Mouse (Mus musculus) liver, embryonic 12.5 days (tissue): ENCODE measurements around the gene Emilin2. TPM values are rescaled to one million over a fixed set of nuclear protein-coding genes. Genes with fewer than 3 reads are reported as not detected.

Experiments
- ATAC-seq: fragments of 200-750 bp; cut with Nextera tagmentation; 2 replicates; pipeline ENCODE4 v1.8.0; 2017; ENCODE audit warnings: moderate number of reproducible peaks, mild to moderate bottlenecking, moderate library complexity
- H3K27ac ChIP-seq: fragments of 300-500 bp; sonication (generic); 2 replicates; pipeline ENCODE4 v1.5.1; 2016; ENCODE audit warnings: mild to moderate bottlenecking
- H3K27me3 ChIP-seq: fragments of 300-500 bp; sonication (generic); replicated peaks from 2 replicates; pipeline ENCODE4 v1.6.1; 2016; ENCODE audit warnings: mild to moderate bottlenecking, moderate library complexity
- H3K36me3 ChIP-seq: fragments of 300-500 bp; sonication (generic); 2 replicates; pipeline ENCODE4 v1.6.1; 2016; ENCODE audit warnings: mild to moderate bottlenecking, moderate library complexity
- H3K4me1 ChIP-seq: fragments of 300-500 bp; sonication (generic); 2 replicates; pipeline ENCODE4 v1.6.1; 2016
- H3K4me2 ChIP-seq: fragments of 300-500 bp; sonication (generic); 2 replicates; pipeline ENCODE4 v1.6.1; 2016; ENCODE audit warnings: mild to moderate bottlenecking, moderate library complexity
- H3K4me3 ChIP-seq: fragments of 300-500 bp; sonication (generic); 2 replicates; pipeline ENCODE4 v1.5.1; 2016; ENCODE audit warnings: mild to moderate bottlenecking, moderate library complexity
- H3K9ac ChIP-seq: fragments of 300-500 bp; sonication (generic); 2 replicates; pipeline ENCODE4 v1.6.1; 2016; ENCODE audit warnings: mild to moderate bottlenecking, moderate library complexity
- H3K9me3 ChIP-seq: fragments of 300-500 bp; sonication (generic); replicated peaks from 2 replicates; pipeline ENCODE4 v1.6.1; 2016; ENCODE audit warnings: mild to moderate bottlenecking, moderate library complexity
- WGBS: fragments of 180-500 bp; shearing (Covaris S2); methylation state at CpG from one replicate; pipeline ENCODE4 v1.1.7; 2016; ENCODE audit not compliant: insufficient replicate concordance; 5-methylcytosine and 5-hydroxymethylcytosine counted together
- polyA plus RNA-seq: library from polyadenylated mRNA; unstranded; fragments of >200 nt; fragmentation: Nextera tagmentation; extraction: Ambion mirVana; gene quantifications from 2 replicates; pipeline ENCODE4 v1.2.1, GENCODE M21; 2016

Emilin2 gene
- polyA plus RNA-seq, 1 experiment from 2014 or later = 28.9 TPM

GRCm38 (mm10) chr17:71245133-71245532 lies 66.6 kb downstream of the Emilin2 start:
- peaks cover 100% of the 10 kb centered on the region for H3K36me3 ChIP-seq

GRCm38 (mm10) chr17:71242666-71243065 lies 69.1 kb downstream of the Emilin2 start:
- Histone ChIP-seq H3K27me3 (no peaks in the 10 kb centered on the region), H3K27ac (no peak overlapping the region), H3K9ac (no peak overlapping the region), H3K4me2 (no peak overlapping the region), H3K4me1 (peaks cover 25% of the 10 kb centered on the region), H3K9me3 (no peaks in the 10 kb centered on the region), H3K4me3 (no peak overlapping the region), H3K36me3 (peaks cover 100% of the 10 kb centered on the region)
- ATAC-seq = no peak
- 92% methylated on average over 7 of the region's 7 CpGs for WGBS

More at GRCm38 (mm10) chr17:71245133-71245532, 66.6 kb downstream of the Emilin2 start:
- Histone ChIP-seq H3K4me1 (peaks cover 9% of the 10 kb centered on the region), H3K9ac (no peak overlapping the region), H3K27ac (no peak overlapping the region), H3K4me3 (no peak overlapping the region), H3K9me3 (no peaks in the 10 kb centered on the region), H3K27me3 (no peaks in the 10 kb centered on the region), H3K4me2 (no peak overlapping the region)
- ATAC-seq = no peak
- WGBS = 96% methylated on average over 15 of the region's 15 CpGs

- Histone ChIP-seq H3K9me3 (no peaks in the 10 kb centered on the region), H3K9ac (no peak overlapping the region), H3K4me2 (no peak overlapping the region), H3K27ac (peak overlapping the region; percentile 32; the same call in 1 of the 2 replicates), H3K4me1 (peaks cover 40% of the 10 kb centered on the region), H3K4me3 (no peak overlapping the region), H3K27me3 (no peaks in the 10 kb centered on the region), H3K36me3 (peaks cover 93% of the 10 kb centered on the region)
- no peak for ATAC-seq
- WGBS = 93% methylated on average over 9 of the region's 9 CpGs
These were observed 71.0 kb downstream of the Emilin2 start for GRCm38 (mm10) chr17:71240811-71241210.

GRCm38 (mm10) chr17:71238494-71238893 lies 73.3 kb downstream of the Emilin2 start:
- Histone ChIP-seq H3K4me1 (peaks cover 61% of the 10 kb centered on the region), H3K9me3 (no peaks in the 10 kb centered on the region), H3K9ac (peak overlapping the region; percentile 37), H3K4me2 (peak overlapping the region; percentile 32; the same call in 1 of the 2 replicates), H3K4me3 (no peak overlapping the region), H3K36me3 (peaks cover 85% of the 10 kb centered on the region), H3K27ac (peak overlapping the region; percentile 100), H3K27me3 (no peaks in the 10 kb centered on the region)
- peak; percentile 48 for ATAC-seq
- 34% methylated on average over 7 of the region's 7 CpGs for WGBS

GRCm38 (mm10) chr17:71235229-71235958 lies 76.4 kb downstream of the Emilin2 start:
- H3K4me3 ChIP-seq = 0 out of 2 replicates have a peak overlapping the region, but pooled peaks have one; percentile 15
- peak; percentile 99 for ATAC-seq
- H3K9ac ChIP-seq = peak overlapping the region; percentile 71

GRCm38 (mm10) chr17:71234041-71234594 lies 77.7 kb downstream of the Emilin2 start:
- H3K27ac ChIP-seq = peak overlapping the region; percentile 84
- H3K9ac ChIP-seq = peak overlapping the region; percentile 30; the same call in 1 of the 2 replicates
- WGBS = 90% methylated on average over 12 of the region's 12 CpGs
- no peaks in the 10 kb centered on the region for H3K27me3 ChIP-seq
- H3K36me3 ChIP-seq = peaks cover 84% of the 10 kb centered on the region
- H3K4me1 ChIP-seq = peaks cover 76% of the 10 kb centered on the region
- no peak overlapping the region for H3K4me2 ChIP-seq
- no peak overlapping the region for H3K4me3 ChIP-seq
- ATAC-seq = no peak
- no peaks in the 10 kb centered on the region for H3K9me3 ChIP-seq

More at GRCm38 (mm10) chr17:71235229-71235958, 76.4 kb downstream of the Emilin2 start:
- Histone ChIP-seq H3K9me3 (no peaks in the 10 kb centered on the region), H3K27me3 (no peaks in the 10 kb centered on the region), H3K27ac (peak overlapping the region; percentile 100), H3K4me2 (peak overlapping the region; percentile 57), H3K4me1 (peaks cover 78% of the 10 kb centered on the region), H3K36me3 (peaks cover 85% of the 10 kb centered on the region)
- WGBS = 30% methylated on average over 12 of the region's 12 CpGs

- Histone ChIP-seq H3K9me3 (no peaks in the 10 kb centered on the region), H3K4me3 (no peak overlapping the region), H3K27ac (peak overlapping the region; percentile 84), H3K4me2 (no peak overlapping the region), H3K4me1 (peaks cover 67% of the 10 kb centered on the region), H3K36me3 (peaks cover 84% of the 10 kb centered on the region), H3K27me3 (no peaks in the 10 kb centered on the region), H3K9ac (no peak overlapping the region)
- no peak for ATAC-seq
- WGBS = 89% methylated on average over 4 of the region's 4 CpGs
These were observed 78.6 kb downstream of the Emilin2 start for GRCm38 (mm10) chr17:71233210-71233609.

GRCm38 (mm10) chr17:71231998-71232397 lies 79.8 kb downstream of the Emilin2 start:
- Histone ChIP-seq H3K27ac (peak overlapping the region; percentile 48; the same call in 1 of the 2 replicates), H3K27me3 (no peaks in the 10 kb centered on the region), H3K4me2 (no peak overlapping the region), H3K4me3 (no peak overlapping the region), H3K9ac (no peak overlapping the region), H3K36me3 (peaks cover 82% of the 10 kb centered on the region), H3K9me3 (no peaks in the 10 kb centered on the region), H3K4me1 (peaks cover 55% of the 10 kb centered on the region)
- WGBS = 82% methylated on average over 2 of the region's 2 CpGs
- ATAC-seq = no peak

GRCm38 (mm10) chr17:71230108-71230709 lies 81.6 kb downstream of the Emilin2 start:
- Histone ChIP-seq H3K27ac (peak overlapping the region; percentile 64), H3K9ac (no peak overlapping the region), H3K36me3 (peaks cover 86% of the 10 kb centered on the region), H3K4me1 (peaks cover 40% of the 10 kb centered on the region), H3K27me3 (no peaks in the 10 kb centered on the region), H3K9me3 (no peaks in the 10 kb centered on the region), H3K4me2 (no peak overlapping the region), H3K4me3 (no peak overlapping the region)
- WGBS = 76% methylated on average over 9 of the region's 9 CpGs
- 0 out of 2 replicates have a peak, but pooled peaks have one; percentile 34 for ATAC-seq

- 92% methylated on average over 7 of the region's 7 CpGs for WGBS
- H3K27me3 ChIP-seq = no peaks in the 10 kb centered on the region
- peaks cover 90% of the 10 kb centered on the region for H3K36me3 ChIP-seq
- H3K4me2 ChIP-seq = no peak overlapping the region
- ATAC-seq = no peak
- H3K9me3 ChIP-seq = no peaks in the 10 kb centered on the region
- H3K4me1 ChIP-seq = peaks cover 41% of the 10 kb centered on the region
- H3K9ac ChIP-seq = no peak overlapping the region
- no peak overlapping the region for H3K27ac ChIP-seq
- no peak overlapping the region for H3K4me3 ChIP-seq
These were observed 83.1 kb downstream of the Emilin2 start for GRCm38 (mm10) chr17:71228651-71229050.

- Histone ChIP-seq H3K4me1 (peaks cover 48% of the 10 kb centered on the region), H3K4me3 (no peak overlapping the region), H3K27me3 (no peaks in the 10 kb centered on the region), H3K27ac (no peak overlapping the region), H3K36me3 (peaks cover 89% of the 10 kb centered on the region), H3K9ac (no peak overlapping the region), H3K9me3 (no peaks in the 10 kb centered on the region), H3K4me2 (no peak overlapping the region)
- 79% methylated on average over 9 of the region's 9 CpGs for WGBS
- ATAC-seq = no peak
These were observed 84.5 kb downstream of the Emilin2 start for GRCm38 (mm10) chr17:71227128-71227895.
